Mouse (Mus musculus) mouse trophoblast stem cell (cell line): ENCODE data around the gene Hmgn3.
"Not testable (repeated sequence)": the region's sequence is repeated elsewhere in the genome, so short reads cannot be mapped to it uniquely, and the experiment has no call there.

Experiments used
- in situ Hi-C, 2 experiments: fragments of 300-500 bp; cut with MseI, MboI; formaldehyde crosslinking; loops; 2 replicates in 1 of 2; 3 replicates in 1 of 2; pipeline ENCODE4 v1.15.1; 2025

The Hmgn3 gene

DNA sequence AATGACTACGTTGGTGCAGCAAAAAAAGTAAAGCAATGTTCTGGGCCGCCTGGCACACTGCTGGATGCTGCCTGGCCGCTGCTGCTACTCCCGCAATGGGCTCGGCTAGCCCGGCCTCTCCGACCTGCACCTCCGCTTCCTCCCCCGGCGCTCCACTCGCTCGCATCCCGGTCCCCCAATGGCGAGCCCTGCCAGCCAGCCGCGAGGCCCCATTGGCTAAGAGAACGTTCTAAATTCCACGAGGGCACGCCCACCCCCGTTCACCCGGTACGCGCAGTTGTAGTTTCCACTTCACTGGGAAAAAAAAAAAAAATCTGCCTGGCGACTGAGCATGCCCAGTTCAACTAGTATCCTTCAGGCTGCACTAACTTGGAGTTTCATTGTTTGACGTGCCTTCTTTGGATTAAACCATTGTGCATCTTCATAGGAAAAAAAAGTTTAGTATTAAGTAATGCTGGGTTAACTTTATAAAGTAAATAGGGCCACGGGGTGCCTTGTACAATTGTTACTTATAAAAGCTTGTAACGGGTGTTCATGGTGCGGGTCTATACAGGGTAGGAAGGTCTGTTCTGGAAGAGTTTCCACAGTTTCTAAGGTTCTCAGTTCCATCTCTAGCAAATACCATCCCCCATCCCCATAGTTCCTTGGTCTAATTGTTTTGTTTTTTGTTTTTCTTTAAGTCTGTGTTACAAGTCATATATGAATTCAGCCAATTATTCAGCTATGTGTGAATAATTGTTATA, at the start of gene Hmgn3:
Gene Hmgn3, minus strand, starts transcription at position 240 of the 743 bp plus-strand sequence.
- in situ Hi-C loops = no loop called here

DNA sequence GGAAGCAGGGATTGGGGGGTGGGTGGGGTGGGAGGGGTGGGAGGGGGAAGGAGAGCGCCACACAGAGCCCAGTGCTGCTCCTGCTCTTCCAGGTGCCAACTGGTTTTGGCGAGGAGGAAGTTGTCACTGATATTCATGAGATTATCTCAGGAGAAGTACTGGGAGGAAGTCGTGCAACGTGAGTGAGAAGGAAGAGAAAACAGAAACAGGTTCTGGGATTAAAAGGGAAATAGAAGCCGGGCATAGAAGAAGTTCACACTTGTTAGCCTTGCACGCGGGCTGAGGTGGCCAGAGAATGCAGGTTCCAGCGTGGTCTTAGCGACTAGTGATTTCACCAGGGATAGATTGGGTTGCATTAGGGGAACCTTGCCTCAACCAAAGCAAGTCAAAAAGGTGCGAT, 49.3 kb upstream of the Hmgn3 start:
- in situ Hi-C loops = no loop called here

DNA sequence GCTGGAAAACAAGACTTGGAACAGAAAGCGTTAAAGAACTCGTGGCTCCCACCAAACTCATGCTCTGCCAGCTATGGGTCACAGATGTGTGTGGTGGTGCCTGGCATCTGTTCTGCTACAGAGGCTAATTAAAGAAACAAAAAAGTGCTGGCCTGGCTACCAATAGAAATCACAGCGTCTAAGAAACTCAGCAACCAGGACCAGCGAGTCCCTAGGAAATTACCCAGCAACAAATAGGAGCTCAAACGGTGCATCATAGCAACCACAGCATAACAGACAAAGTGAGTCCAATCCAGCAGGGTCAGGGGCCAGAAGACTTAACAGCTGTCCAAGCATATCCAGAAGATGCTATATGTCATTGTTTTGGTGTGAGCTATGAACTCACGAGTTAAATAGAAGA, 48.5 kb upstream of the Hmgn3 start:
- in situ Hi-C loops = no loop called here

DNA sequence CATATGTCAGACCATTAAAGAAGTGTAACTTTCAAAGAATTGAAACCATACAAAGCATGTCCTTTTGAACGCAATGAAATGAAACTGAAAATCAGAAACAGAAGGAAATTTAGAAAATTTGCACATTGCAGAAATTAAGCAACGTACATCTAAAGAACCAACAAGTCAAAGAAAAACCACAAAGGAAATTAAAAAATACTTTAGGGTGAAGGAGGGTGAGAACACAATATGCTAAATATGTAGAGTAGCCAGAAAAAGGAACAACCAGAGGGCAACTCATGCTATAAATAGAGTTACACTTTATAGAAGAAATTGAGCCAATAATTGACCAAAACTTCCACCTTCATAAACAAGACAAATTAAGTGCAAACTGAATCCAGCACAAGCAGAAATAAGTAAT, 41.3 kb upstream of the Hmgn3 start:
- in situ Hi-C loops = no loop called here

DNA sequence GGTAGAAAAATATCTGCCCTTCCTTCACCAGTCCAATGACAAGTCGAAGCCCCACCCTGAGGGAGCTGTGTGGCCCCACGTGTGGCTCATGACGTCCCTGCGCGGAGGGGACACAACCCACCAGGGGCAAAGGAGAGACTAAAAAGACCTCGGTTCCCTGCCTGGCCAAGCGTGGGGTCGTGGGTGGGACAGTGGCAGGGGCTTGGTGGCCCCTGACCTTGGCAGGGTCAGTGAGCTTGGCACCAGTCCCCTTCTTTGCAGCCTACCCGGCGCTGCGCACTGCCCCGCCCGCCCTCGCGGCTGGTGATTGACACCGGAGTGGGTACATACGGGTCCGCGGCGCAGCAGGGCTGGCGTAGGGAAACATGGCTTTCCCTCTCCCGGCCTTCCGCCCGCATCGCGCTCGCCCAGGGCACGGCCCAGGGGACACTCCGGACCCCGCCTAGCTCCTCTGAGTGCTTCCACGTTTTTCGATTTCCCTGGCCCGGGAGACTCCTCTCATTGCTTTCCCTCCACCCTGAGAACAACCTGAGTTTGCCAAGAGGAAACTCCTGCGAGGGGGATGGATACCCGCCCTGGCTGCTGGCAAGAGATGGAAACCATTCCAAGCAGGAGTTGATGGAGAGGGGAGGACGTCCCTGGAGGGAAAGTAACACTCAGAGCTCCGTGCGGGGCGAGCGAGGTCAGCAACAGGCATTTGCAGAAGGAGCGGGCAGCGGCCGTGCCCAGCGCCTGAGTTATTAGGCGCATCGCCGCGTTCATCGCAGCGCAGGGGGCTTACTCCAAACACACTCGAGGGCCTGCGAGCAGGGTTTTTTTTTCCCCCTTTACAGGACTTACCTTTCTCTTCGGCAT, 667 bp downstream of the Hmgn3 start:
- in situ Hi-C loops = no loop called here

DNA sequence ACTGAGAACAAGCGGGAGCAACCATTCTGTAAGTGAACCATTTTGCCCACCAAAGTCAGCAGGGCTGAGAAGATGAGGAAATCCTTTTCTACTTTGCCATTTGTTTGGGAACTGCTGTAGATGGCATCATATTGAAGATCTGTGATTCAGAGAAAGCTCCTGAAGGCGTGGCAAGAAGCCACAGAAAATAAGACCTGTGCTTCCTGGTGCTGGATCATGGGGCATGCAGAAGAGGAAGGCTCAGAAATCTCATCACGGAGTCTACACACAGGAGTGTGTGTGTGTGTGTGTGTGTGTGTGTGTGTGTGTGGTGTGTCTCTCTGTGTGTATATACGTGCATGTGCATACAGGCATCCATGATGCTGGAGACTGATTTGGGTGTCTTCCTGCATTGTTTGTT, 16.7 kb downstream of the Hmgn3 start:
- in situ Hi-C loops = no loop called here

DNA sequence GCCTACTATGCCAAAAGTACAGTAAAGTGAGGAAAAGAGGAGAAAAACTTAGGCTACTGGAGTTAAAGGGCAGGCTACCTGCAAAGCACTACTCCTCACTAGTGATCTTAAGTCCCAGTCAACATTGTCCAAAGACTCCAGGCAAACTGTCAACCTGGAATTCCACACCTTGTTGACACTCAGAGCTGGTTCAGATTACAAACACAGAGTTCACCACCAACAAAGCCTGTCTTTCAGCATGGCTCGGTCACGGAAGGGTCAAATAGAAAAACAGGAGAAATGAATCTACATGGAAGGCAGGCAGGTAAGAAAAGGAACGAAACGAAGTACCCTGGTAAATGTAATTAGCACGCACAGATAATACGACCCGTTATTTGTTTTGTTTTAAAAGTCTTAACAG, 18.6 kb downstream of the Hmgn3 start:
- in situ Hi-C loops = no loop called here

DNA sequence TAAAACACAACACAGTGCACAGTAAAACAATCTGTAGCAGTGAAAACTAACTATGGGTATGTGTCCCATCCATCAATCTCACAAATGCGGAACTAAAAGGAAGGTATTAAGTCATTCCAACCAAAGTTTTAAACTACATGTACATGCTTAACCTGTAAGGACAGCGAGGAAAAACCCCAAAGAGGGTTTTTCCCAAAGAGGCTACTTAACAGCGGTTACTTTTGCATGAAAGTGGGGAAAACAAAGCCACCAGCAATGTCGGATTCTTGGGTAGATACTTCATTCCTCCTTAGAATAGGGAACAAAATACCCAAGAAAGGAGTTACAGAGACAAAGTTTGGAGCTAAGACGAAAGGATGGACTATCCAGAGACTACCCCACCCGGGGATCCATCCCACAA, 20.0 kb downstream of the Hmgn3 start:
- in situ Hi-C loops = not testable (repeated sequence)

DNA sequence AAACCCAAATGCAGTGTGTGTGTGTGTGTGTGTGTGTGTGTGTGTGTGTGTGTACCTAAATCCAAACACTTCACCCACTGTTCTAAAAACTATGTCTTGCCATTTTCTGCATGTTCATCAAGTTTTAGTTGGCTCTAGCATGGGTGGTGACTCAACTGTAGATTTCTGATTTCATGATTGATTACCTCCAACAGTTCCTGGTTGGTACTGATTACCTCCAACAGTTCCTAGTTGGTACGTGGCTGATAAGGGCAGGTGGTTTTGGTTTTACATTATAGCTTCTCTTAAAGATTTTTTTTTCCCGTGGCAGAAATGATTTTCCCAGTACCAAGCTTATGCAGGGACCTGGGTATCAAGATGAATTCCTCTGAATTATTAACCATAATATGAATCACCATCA, 27.3 kb downstream of the Hmgn3 start:
- in situ Hi-C loops = no loop called here

DNA sequence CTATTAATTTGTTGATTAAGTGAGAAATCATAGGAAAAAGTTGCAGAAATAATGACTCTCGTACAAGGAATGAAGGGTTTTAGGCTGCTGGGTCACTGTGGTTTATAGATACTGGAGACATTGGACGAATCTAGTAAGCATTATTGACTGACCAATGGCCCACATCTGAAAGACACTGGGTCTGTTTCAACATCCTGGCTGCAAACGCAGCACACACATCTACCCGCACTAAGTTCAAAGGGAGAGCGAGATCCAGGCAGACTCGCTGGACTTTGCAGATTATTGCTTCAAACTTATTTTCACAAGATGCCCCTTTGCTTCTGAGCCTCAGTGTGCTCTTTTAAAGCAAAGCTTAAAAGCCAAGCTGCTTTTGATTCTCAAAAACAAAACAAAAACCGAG, 29.0 kb downstream of the Hmgn3 start:
- in situ Hi-C loops = no loop called here

DNA sequence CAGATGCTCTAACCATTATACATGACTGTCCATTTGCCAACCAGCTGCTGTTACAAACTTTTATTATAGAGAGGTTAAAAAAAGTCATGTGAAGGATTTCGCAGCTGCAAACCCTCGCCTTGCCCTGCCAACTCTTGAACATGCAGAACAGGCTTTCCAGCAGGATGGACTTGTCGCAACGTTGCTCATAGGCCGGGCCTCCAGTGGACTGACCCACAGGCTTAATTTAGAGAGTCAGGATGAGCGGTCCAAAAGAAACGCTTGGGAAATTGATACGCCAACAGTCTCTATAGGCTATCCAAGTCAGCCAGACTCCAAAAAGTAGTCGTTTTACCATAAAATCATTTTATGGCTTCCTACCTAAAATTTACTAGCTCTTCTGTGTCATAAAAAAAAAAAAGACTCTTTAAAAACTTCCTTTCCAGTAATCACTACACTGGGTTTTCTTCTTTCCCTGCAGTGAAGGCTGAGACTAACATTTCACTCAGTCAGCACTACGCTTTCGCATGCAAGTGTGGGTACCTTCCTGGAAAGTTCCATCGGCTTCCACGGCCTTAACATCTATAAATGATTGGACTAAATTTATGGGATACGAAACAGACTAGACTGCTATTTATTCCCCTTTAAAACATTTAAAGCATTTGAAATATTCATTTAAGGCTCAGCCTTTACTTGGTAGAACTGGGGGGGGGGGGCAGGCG, 29.6 kb downstream of the Hmgn3 start:
- in situ Hi-C loops = no loop called here

DNA sequence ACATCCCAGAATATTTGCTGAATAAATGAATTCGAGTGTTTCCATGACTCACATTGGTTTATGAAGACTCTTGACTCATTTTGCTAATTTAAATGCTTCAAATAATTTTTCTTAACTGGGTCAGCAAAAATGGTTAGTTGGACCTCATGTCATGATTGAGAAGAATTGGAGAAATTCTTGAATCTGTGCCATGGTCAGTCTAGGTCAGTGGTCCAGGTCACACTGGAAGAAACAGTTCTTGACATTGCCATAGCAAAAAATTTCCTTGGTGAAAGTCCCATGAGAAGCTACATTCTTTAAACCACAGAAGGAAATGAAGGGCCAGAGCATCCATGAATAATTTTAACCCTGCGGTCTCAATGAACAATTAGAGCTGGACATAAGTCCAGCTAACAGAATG, 30.8 kb downstream of the Hmgn3 start:
- in situ Hi-C loops = no loop called here

DNA sequence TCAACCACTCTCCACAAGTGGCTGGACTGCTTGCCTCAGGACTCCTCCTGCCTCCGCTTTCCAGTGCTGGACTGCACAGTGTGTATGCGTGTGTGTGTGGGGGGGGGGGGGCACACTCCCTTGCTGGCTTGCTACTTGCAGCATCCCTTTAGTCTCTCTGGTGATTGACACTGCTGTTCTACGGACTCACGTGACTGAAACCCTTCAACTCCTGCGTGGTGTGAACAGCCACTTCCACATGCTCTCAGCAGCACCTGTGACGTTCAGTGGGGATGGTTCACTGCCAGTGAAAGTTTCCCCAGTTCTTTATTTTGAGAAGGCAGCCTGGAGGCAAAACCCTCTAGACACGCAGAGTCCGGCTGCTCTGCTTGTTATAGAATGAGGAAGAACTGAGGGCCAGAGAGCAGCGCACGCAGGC, 32.7 kb downstream of the Hmgn3 start:
- in situ Hi-C loops = no loop called here

DNA sequence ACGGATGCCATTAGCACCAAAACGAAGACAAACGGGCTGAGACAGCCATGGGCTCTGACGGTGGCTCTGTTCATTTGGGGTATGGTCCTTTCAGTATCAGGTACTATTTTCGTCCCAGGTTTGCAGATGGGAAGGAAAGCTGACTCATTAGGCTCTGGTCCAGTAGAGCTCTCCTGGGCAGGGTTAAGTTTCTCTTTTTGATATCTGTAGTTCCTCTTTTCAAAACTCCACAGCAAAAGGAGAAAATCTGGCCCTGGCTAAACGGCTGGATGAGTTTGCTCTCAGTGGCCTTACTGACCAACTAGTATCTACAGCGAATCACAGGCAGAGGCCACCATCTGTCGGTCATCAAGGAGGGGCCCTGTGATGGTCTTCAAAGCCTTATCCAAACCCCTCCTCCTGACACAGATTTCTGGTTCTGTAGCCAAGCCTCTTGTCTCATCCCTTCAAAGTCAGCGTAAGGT, 34.1 kb downstream of the Hmgn3 start:
- in situ Hi-C loops = no loop called here

DNA sequence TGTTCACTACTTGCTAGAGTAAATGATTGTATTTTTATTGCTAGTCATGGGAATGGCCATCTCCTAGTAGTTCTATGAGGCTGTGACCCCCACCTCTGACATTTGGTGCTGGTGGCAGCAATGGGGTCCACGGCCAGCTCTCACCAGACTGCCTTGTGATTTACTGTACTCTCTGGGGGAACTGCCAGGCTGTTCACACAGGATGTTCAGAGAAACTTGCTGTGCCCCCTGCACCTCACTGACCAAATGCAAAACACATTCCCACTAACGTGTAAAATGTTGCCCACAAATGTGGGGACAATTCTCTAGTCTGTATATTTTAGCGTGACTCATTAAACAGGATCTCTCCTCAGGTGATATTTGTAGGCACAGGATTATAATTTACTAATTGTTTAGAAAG, 34.7 kb downstream of the Hmgn3 start:
- in situ Hi-C loops = no loop called here

DNA sequence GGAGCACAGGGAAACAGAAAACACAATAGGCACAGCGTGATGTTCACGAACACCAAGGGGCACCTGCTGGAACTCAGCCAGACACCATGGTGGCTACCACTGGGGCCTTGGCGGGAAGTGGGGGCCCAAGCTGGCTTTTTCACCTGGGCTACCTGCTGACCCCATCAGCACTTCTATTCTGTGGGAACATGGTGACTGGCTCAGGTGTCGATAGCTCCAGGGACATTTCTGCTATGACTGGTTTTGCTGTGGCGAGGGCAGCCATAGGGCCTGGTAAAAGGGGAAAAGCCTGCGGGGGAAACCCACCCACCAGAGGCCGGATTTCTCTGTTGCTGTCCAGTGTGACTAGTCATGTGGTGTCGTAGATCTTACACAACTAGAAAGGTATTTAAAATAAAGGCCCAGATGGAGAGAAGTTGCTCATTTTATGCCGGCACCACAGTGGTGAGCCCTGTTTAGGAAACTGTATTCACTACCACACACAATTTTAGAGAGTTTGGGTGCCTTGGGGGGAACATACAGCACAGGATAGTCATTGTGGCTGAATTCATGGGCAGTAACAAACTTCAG, 35.3 kb downstream of the Hmgn3 start:
- in situ Hi-C loops = no loop called here

DNA sequence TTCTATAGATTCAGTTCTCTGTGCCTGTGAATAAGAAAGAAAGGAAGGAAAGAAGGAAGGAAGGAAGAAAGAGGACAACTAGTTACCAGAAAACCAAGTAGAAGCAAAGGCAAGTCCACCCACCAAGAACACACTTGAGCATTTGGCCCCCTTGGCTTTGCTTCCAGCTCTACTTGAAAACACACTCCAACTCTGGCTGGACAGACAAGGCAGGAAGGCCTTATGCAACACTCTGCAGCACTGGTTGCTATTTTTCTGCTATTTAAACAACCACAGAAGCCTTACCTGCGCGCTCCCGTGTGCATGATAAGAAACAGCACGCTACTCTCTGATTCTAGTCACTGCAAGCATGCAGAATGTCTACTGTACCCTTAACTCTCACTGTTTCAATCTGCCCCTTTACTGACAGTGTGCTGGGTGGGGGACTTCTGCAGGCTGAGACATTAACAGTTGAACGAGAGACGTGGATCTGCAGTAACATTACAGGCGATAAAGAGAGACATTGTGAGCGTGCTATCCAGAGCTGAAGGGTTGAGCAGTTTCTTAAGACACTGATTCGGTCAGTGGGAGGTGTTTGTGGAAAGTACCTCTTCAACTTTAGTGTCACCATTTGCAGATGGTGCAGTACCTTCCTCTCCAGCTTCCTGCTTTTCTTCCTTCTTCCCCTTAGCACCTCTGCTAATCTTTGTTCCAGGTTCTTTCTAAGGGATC, 35.9 kb downstream of the Hmgn3 start:
- in situ Hi-C loops = no loop called here

DNA sequence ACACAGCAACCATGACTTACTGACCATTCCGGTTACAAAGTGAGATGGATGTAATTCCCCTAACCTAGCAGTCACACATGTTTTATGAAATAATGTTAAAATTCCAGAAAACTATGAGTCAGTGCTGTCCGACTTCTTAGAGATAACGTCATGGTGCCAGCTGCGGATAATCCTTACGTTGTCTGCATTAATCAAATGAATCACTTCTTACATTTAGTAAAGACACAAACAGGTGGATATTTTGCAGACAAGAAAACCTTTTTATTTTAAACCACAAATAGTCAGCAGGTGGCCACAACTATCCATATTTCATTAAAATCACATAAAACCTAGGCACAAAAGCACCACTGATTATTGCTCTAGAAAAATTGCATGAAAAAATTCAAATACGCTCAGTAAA, 36.8 kb downstream of the Hmgn3 start:
- in situ Hi-C loops = no loop called here

DNA sequence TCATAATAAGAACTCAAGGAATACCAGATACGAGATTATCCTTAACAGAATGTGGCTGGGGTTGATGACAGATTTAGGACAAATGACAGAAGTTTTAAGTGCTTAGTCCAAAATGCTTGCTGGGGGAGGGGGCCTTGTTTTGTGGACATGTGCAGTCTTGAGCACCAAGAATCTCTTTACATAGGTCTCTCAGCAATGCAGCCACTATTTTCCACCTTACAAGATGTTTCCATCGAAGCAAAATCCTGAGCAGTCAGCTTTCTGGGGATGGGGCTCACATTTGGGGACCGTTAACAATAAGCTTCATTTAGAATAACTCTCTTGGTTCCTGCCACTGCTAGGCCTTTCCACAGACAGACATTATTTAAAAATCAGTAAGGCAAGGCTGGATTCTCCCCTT, 37.7 kb downstream of the Hmgn3 start:
- in situ Hi-C loops = no loop called here

DNA sequence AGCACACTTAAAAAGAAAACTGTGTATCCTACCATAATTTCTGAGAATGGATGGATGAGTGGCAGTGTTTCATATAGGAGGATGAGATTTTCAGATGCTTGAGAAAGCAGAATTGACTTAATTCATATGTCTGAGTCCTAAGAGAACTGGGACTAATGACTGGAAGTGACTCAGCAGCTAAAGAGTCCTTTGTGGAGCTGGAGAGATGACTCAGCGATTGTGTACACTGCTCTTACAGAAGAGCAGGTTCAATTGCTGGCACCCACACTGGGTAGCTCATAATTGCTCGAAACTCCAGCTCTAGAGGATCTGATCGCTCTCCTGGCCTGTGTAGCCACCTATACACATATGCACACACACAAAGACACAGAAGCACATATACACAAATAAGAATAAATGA, 42.7 kb downstream of the Hmgn3 start:
- in situ Hi-C loops = no loop called here

DNA sequence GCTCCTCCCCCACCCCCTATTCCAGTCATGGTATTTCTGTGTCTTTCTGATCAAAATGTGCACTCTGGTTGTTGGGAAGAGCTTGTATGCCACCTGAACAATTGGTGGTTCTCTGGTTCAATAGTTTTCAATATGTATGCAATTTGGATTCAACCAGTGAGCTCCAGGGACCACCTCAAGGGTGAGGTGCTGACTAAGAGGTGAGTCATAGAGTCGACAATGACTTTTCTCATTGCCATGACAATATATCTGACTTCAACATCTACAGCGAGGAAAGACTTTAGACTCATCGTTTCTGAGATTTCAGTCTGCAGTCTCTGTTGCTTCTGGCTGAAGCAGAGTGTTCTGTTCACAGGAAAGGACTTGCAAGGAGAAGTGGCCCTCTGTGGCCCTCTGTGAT, 44.8 kb downstream of the Hmgn3 start:
- in situ Hi-C loops = no loop called here
